Mouse (Mus musculus) neural tube, embryonic 14.5 days (tissue): Measurements from ENCODE around the gene Gm13030. TPM values are rescaled to one million over a fixed set of nuclear protein-coding genes. Genes with fewer than 3 reads are reported as not detected.
"Not testable (repeated sequence)": the region's sequence is repeated elsewhere in the genome, so short reads cannot be mapped to it uniquely, and the experiment has no call there.

ENCODE experiments used
- ATAC-seq: fragments of 200-750 bp; cut with Nextera tagmentation; 2 replicates; pipeline ENCODE4 v1.8.0; 2017; ENCODE audit warnings: low read depth, mild to moderate bottlenecking, moderate TSS enrichment, moderate library complexity
- H3K27ac ChIP-seq: fragments of 300-500 bp; sonication (generic); 2 replicates; pipeline ENCODE4 v1.5.1; 2014; ENCODE audit warnings: low read depth, mild to moderate bottlenecking, control low read depth, low read length, moderate library complexity, mixed read lengths
- H3K27me3 ChIP-seq: fragments of 300-500 bp; sonication (generic); 2 replicates; pipeline ENCODE4 v1.6.1; 2014; ENCODE audit warnings: low read length; ENCODE audit not compliant: control insufficient read depth, insufficient read depth
- H3K36me3 ChIP-seq: fragments of 300-500 bp; sonication (generic); 2 replicates; pipeline ENCODE4 v1.6.1; 2014; ENCODE audit warnings: low read length, mixed read lengths; ENCODE audit not compliant: control insufficient read depth, insufficient read depth
- H3K4me1 ChIP-seq: fragments of 300-500 bp; sonication (generic); 2 replicates; pipeline ENCODE4 v1.6.1; 2014; ENCODE audit warnings: low read length; ENCODE audit not compliant: control insufficient read depth, insufficient read depth
- H3K4me2 ChIP-seq: fragments of 300-500 bp; sonication (generic); 2 replicates; pipeline ENCODE4 v1.6.1; 2014; ENCODE audit warnings: mild to moderate bottlenecking, low read depth, low read length, control low read depth
- H3K4me3 ChIP-seq: fragments of 300-500 bp; sonication (generic); 2 replicates; pipeline ENCODE4 v1.5.1; 2014; ENCODE audit warnings: low read depth, low read length, control low read depth, mixed read lengths
- H3K9ac ChIP-seq: fragments of 300-500 bp; sonication (generic); replicated peaks from 2 replicates; pipeline ENCODE4 v1.6.1; 2014; ENCODE audit warnings: low read depth, mild to moderate bottlenecking, control low read depth, low read length, mixed read lengths
- H3K9me3 ChIP-seq: fragments of 300-500 bp; sonication (generic); 2 replicates; pipeline ENCODE4 v1.6.1; 2016; ENCODE audit warnings: low read length; ENCODE audit not compliant: control insufficient read depth
- WGBS: fragments of 180-500 bp; shearing (Covaris S2); extraction: QIAGEN DNeasy Blood & Tissue Kit; methylation state at CpG from one replicate; pipeline ENCODE4 v1.1.7; 2014; 5-methylcytosine and 5-hydroxymethylcytosine counted together
- polyA plus RNA-seq: library from polyadenylated mRNA; unstranded; fragments of >200 nt; fragmentation: Nextera tagmentation; extraction: Ambion mirVana; gene quantifications from 2 replicates; pipeline ENCODE4 v1.2.1, GENCODE M21; 2014

Gene Gm13030
- polyA plus RNA-seq, 1 experiment from 2014 or later, result not detected

GRCm38 (mm10) chr4:138839806-138840205, 34.0 kb downstream of the Gm13030 start:
- Histone ChIP-seq H3K27ac (no peak overlapping the region), H3K27me3 (no peaks in the 10 kb centered on the region), H3K4me1 (no peaks in the 10 kb centered on the region), H3K36me3 (no peaks in the 10 kb centered on the region), H3K9me3 (peaks cover 10% of the 10 kb centered on the region; the same call in 1 of the 2 replicates), H3K4me3 (no peak overlapping the region), H3K4me2 (no peak overlapping the region), H3K9ac (no peak overlapping the region)
- ATAC-seq, result no peak
- 75% methylated on average over 6 of the region's 6 CpGs for WGBS

DNA sequence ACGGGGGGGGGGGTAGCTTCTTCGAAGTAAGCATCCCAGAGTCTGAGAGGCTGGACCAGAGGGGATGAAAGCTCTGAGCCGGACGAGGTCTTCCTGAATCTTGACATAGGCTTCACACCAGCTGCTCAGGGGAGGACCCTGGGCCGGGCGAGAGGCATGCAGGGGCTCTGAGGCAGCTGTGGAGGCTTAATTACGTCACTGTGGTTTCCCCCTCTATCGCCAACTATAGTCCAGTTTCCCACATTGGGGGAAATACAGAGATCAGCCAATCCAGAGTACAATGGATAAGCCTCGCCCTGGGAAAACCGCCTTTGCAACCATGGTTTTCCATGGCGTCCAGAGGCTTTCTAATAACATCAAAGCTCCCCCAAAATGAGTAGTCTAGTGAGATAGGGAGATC, 46.6 kb downstream of the Gm13030 start:
- Histone ChIP-seq H3K4me3 (no peak overlapping the region), H3K9me3 (no peaks in the 10 kb centered on the region; the same call in 1 of the 2 replicates), H3K9ac (no peak overlapping the region), H3K4me1 (no peaks in the 10 kb centered on the region), H3K27ac (no peak overlapping the region), H3K4me2 (no peak overlapping the region), H3K27me3 (no peaks in the 10 kb centered on the region), H3K36me3 (no peaks in the 10 kb centered on the region)
- 63% methylated on average over 11 of the region's 11 CpGs for WGBS
- no peak for ATAC-seq

DNA sequence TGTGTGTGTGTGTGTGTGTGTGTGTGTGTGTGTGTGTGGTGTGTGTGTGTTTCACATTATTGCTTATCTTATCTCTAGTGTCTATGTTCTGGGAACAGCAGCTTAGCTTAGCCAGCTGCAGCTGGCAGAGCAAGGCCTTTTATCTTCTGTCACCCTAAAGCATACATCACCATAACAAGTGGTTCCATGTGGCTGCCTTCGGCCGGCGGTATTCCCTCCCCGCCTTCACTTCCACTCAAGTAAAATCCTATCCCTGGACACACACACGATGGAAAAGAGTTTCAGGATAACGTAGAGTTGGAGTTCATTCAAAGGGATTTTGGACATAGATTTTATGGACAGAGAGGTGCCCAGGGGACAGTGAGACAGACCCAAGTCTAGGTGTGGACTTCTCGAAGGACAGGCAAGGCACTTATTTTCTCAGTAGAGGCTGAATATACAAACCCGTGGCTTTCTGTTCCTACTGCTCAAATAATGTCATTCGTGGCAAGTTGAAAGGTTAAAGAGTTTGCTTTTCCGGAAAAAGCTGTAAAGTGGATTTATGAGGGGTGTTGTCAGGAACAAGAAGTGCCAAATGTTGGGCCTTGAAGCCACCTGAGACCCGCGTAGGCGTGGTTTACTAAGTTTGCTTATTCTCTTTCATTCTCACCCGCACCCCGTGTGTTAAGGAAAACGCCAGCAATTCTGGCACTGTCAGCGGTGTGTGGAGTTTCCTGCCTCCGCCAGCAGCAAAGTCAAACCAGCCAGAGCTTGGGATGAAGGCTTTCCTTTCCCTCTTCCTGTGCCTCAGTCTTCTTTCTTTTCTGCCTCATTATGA, 47.8 kb downstream of the Gm13030 start:
- Histone ChIP-seq H3K4me2 (no peak overlapping the region), H3K4me1 (no peaks in the 10 kb centered on the region), H3K27me3 (no peaks in the 10 kb centered on the region), H3K27ac (no peak overlapping the region), H3K9ac (no peak overlapping the region), H3K4me3 (no peak overlapping the region), H3K36me3 (no peaks in the 10 kb centered on the region), H3K9me3 (no peaks in the 10 kb centered on the region; the same call in 1 of the 2 replicates)
- ATAC-seq, result no peak
- 43% methylated on average over 18 of the region's 18 CpGs for WGBS

GRCm38 (mm10) chr4:138824660-138825059, 49.1 kb downstream of the Gm13030 start:
- Histone ChIP-seq H3K36me3 (no peaks in the 10 kb centered on the region), H3K4me3 (no peak overlapping the region), H3K27me3 (no peaks in the 10 kb centered on the region), H3K4me2 (no peak overlapping the region), H3K9ac (no peak overlapping the region), H3K9me3 (no peaks in the 10 kb centered on the region; the same call in 1 of the 2 replicates), H3K4me1 (no peaks in the 10 kb centered on the region), H3K27ac (no peak overlapping the region)
- 91% methylated on average over 2 of the region's 2 CpGs for WGBS
- no peak for ATAC-seq

GRCm38 (mm10) chr4:138824161-138824560, 49.6 kb downstream of the Gm13030 start:
- ATAC-seq, H3K9ac ChIP-seq, H3K36me3 ChIP-seq, H3K4me2 ChIP-seq, H3K4me1 ChIP-seq, H3K9me3 ChIP-seq, H3K4me3 ChIP-seq, H3K27me3 ChIP-seq, H3K27ac ChIP-seq: not testable (repeated sequence)
- 86% methylated on average over 2 of the region's 2 CpGs for WGBS

GRCm38 (mm10) chr4:138821036-138821435, 52.7 kb downstream of the Gm13030 start:
- H3K9me3 ChIP-seq, result no peaks in the 10 kb centered on the region; the same call in 1 of the 2 replicates
- no peaks in the 10 kb centered on the region for H3K27me3 ChIP-seq
- H3K9ac ChIP-seq, result no peak overlapping the region
- H3K4me2 ChIP-seq, result no peak overlapping the region
- H3K36me3 ChIP-seq, result no peaks in the 10 kb centered on the region
- no peak overlapping the region for H3K27ac ChIP-seq
- H3K4me3 ChIP-seq, result no peak overlapping the region
- no peak for ATAC-seq
- H3K4me1 ChIP-seq, result no peaks in the 10 kb centered on the region
- 88% methylated on average over 2 of the region's 2 CpGs for WGBS

Other genes starting within 250 kb of the Gm13030 start
- 0.59 and 0.80 TPM in 2 replicates for gene Vwa5b1, start 238.1 kb downstream of the Gm13030 start, polyA plus RNA-seq
- 0.35 and 0.49 TPM in 2 replicates for gene Pla2g2c, start 149.2 kb downstream of the Gm13030 start, polyA plus RNA-seq
- gene Ubxn10, start 136.8 kb downstream of the Gm13030 start, polyA plus RNA-seq, result 2.7 and 3.0 TPM in 2 replicates
- not detected in 2 replicates for gene Pla2g2f, start 116.3 kb downstream of the Gm13030 start, polyA plus RNA-seq
- 1.6 and 2.6 TPM in 2 replicates for gene Pla2g2d, start 98.2 kb downstream of the Gm13030 start, polyA plus RNA-seq
- gene Pla2g5, start 10.5 kb downstream of the Gm13030 start, polyA plus RNA-seq, result 0.35 TPM in 1 of 2 replicates, not detected in the other
- gene Pla2g2e, start 4.0 kb upstream of the Gm13030 start, polyA plus RNA-seq, result not detected in 2 replicates
- 2.6 and 3.3 TPM in 2 replicates for gene Otud3, start 40.0 kb upstream of the Gm13030 start, polyA plus RNA-seq
- gene Rnf186, start 93.1 kb upstream of the Gm13030 start, polyA plus RNA-seq, result not detected in 2 replicates
- gene Tmco4, start 98.9 kb upstream of the Gm13030 start, polyA plus RNA-seq, result 1.1 TPM in 2 replicates
- 0.52 and 1.4 TPM in 2 replicates for gene Htr6, start 201.6 kb upstream of the Gm13030 start, polyA plus RNA-seq
- gene Nbl1, start 219.0 kb upstream of the Gm13030 start, polyA plus RNA-seq, result 26.3 and 55.9 TPM in 2 replicates